Mouse (Mus musculus) hindbrain, embryonic 13.5 days (tissue): ENCODE measurements around the gene Hadh. TPM values are rescaled to one million over a fixed set of nuclear protein-coding genes. Genes with fewer than 3 reads are reported as not detected.

Source experiments
- ATAC-seq: fragments of 200-750 bp; cut with Nextera tagmentation; 2 replicates; pipeline ENCODE4 v1.8.0; 2017; ENCODE audit warnings: moderate TSS enrichment; ENCODE audit not compliant: low FRiP score
- H3K27ac ChIP-seq: fragments of 300-500 bp; sonication (generic); 2 replicates; pipeline ENCODE4 v1.5.1; 2015; ENCODE audit warnings: inconsistent platforms, mild to moderate bottlenecking, moderate library complexity
- H3K27me3 ChIP-seq: fragments of 300-500 bp; sonication (generic); 2 replicates; pipeline ENCODE4 v1.6.1; 2015; ENCODE audit warnings: mild to moderate bottlenecking, inconsistent platforms
- H3K36me3 ChIP-seq: fragments of 300-500 bp; sonication (generic); 2 replicates; pipeline ENCODE4 v1.6.1; 2015; ENCODE audit warnings: mild to moderate bottlenecking, inconsistent platforms
- H3K4me1 ChIP-seq: fragments of 300-500 bp; sonication (generic); replicated peaks from 2 replicates; pipeline ENCODE4 v1.6.1; 2015; ENCODE audit warnings: inconsistent platforms
- H3K4me2 ChIP-seq: fragments of 300-500 bp; sonication (generic); 2 replicates; pipeline ENCODE4 v1.6.1; 2015; ENCODE audit warnings: inconsistent platforms, mild to moderate bottlenecking, moderate library complexity
- H3K4me3 ChIP-seq: fragments of 300-500 bp; sonication (generic); 2 replicates; pipeline ENCODE4 v1.5.1; 2015; ENCODE audit warnings: mild to moderate bottlenecking, inconsistent platforms
- H3K9ac ChIP-seq: fragments of 300-500 bp; sonication (generic); 2 replicates; pipeline ENCODE4 v1.6.1; 2015; ENCODE audit warnings: mild to moderate bottlenecking, inconsistent platforms
- H3K9me3 ChIP-seq: fragments of 300-500 bp; sonication (generic); 2 replicates; pipeline ENCODE4 v1.6.1; 2016; ENCODE audit warnings: inconsistent platforms
- WGBS: fragments of 180-500 bp; shearing (Covaris S2); methylation state at CpG from one replicate; pipeline ENCODE4 v1.1.7; 2015; 5-methylcytosine and 5-hydroxymethylcytosine counted together
- polyA plus RNA-seq: library from polyadenylated mRNA; unstranded; fragments of >200 nt; fragmentation: Nextera tagmentation; extraction: Ambion mirVana; gene quantifications from 2 replicates; pipeline ENCODE4 v1.2.1, GENCODE M21; 2015

Gene Hadh
- polyA plus RNA-seq = 33.1 and 34.1 TPM in 2 replicates

DNA sequence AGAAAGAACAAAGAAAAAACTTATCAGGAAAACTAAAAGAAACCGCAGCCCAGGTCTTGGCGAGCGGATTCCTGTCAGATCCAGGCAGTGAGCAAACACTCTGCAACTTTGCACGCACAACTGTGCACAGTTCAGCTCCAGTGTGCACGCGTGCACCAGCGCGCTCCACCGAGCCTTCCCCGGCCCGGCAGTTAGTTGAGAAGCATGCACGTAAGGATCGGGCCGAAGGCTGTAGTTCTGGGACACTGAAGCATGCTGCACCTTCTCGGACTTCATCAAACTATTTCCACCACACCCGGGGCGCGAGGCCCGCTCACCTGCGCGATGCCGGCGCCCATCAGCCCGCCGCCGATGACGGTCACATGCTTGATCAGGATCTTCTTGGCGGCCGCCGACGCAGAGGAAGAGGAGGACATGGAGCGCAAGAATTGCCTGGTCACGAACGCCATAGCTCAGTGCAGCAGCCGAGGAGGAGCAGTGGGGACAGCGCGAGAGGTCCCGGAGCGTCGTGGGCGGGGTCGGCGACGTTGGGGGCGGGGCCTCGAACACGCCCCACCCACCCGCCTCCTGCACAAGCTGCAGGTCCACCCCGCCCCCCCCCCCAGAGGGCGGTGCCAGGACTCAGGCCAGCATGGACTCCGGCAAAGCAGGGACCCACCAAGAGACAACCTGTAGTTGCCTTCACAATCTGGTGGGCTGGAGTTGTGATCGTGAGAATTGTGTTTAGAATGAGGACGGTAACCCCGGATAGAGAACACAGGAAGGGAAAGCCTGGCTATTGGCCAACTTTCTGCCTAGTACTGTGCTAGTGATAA lies at the start of gene Hadh:
Gene Hadh, minus strand, starts transcription at position 543 of the 815 bp plus-strand sequence.
- H3K4me1 ChIP-seq = peaks cover 12% of the 10 kb centered on the region
- H3K4me3 ChIP-seq = peak within 1 kb of the TSS; percentile 68
- peak within 1 kb of the TSS; percentile 74 for H3K9ac ChIP-seq
- H3K27me3 ChIP-seq = 0 out of 2 replicates have a peak, but pooled peaks cover 3% of the 10 kb centered on the region
- H3K27ac ChIP-seq = peak within 1 kb of the TSS; percentile 48
- no peaks in the 10 kb centered on the region for H3K36me3 ChIP-seq
- peak within 1 kb of the TSS; percentile 87 for H3K4me2 ChIP-seq
- peak; percentile 93 for ATAC-seq
- H3K9me3 ChIP-seq = no peaks in the 10 kb centered on the region
- WGBS = under 1% methylated on average over 54 of the region's 54 CpGs

DNA sequence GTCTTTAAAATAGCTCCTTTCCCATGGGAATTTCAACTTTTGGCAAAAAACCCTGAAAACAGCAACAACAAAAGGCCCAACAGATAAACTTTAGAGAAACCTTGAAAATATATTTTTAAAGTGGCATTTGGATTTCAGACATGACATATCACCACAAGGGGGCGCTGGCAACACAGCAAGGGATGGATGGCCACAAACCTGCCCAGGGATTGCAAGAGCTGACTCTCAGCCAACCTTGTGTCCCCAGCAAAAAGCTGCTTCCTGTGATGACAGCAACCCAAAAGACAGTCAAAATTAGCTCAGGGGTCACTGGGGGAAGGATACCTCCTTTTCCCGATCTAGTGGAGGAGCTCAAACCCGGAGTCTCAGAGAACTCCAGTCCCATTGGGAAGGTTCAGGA lies 48.3 kb upstream of the Hadh start:
- no peak for ATAC-seq
- Histone ChIP-seq H3K4me2 (no peak overlapping the region), H3K9me3 (no peaks in the 10 kb centered on the region), H3K27me3 (no peaks in the 10 kb centered on the region), H3K4me1 (peaks cover 5% of the 10 kb centered on the region; the same call in 1 of the 2 replicates), H3K27ac (no peak overlapping the region), H3K4me3 (no peak overlapping the region), H3K36me3 (no peaks in the 10 kb centered on the region), H3K9ac (no peak overlapping the region)
- 11% methylated on average over 3 of the region's 3 CpGs for WGBS

DNA sequence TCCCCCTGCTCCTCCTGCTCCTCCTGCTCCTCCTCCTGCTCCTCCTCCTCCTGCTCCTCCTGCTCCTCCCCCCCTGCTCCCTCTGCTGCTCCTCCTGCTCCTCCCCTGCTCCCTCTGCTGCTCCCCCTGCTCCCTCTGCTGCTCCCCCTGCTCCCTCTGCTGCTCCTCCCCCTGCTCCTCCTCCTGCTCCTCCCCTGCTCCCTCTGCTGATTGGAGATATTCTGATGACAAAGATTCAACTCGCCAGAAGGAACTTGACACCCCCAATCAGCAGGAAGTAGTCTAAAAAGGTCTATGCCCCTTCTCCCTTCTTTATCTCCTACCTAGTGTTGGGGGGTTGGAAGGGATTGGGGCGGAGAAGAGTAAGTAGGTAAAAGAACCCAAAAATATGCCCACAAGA lies 46.3 kb upstream of the Hadh start:
- Histone ChIP-seq H3K9me3 (no peaks in the 10 kb centered on the region), H3K36me3 (no peaks in the 10 kb centered on the region), H3K4me2 (no peak overlapping the region), H3K4me1 (peaks cover 5% of the 10 kb centered on the region; the same call in 1 of the 2 replicates), H3K27me3 (no peaks in the 10 kb centered on the region), H3K4me3 (no peak overlapping the region), H3K27ac (no peak overlapping the region), H3K9ac (no peak overlapping the region)
- no peak for ATAC-seq
- WGBS = 58% methylated on average over 2 of the region's 2 CpGs

DNA sequence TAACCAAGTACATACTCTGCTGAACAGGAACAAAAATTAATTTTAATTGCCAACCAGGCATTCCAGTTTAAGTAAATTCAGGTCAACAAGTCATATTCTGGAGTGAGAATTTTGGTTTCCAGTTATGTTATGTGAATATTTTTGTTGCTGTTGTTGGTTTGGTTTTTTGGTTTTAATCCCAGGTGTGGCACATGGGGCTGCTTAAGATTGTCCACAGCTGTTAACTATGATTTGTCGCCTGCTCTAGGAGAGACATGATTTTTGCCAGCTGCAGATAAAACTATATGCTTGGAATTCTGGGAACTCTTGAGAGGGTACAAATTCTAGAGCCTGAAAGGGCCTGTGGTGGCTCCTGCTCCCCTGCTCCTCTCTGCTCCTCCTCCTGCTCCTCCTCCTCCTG lies 45.2 kb upstream of the Hadh start:
- no peak for ATAC-seq
- no peak overlapping the region for H3K27ac ChIP-seq
- H3K4me1 ChIP-seq = peaks cover 5% of the 10 kb centered on the region; the same call in 1 of the 2 replicates
- no peak overlapping the region for H3K4me2 ChIP-seq
- no peak overlapping the region for H3K4me3 ChIP-seq
- no peak overlapping the region for H3K9ac ChIP-seq
- no peaks in the 10 kb centered on the region for H3K9me3 ChIP-seq
- no peaks in the 10 kb centered on the region for H3K36me3 ChIP-seq
- WGBS = 96% methylated on average over 1 of the region's 1 CpGs
- H3K27me3 ChIP-seq = no peaks in the 10 kb centered on the region; the same call in 1 of the 2 replicates

DNA sequence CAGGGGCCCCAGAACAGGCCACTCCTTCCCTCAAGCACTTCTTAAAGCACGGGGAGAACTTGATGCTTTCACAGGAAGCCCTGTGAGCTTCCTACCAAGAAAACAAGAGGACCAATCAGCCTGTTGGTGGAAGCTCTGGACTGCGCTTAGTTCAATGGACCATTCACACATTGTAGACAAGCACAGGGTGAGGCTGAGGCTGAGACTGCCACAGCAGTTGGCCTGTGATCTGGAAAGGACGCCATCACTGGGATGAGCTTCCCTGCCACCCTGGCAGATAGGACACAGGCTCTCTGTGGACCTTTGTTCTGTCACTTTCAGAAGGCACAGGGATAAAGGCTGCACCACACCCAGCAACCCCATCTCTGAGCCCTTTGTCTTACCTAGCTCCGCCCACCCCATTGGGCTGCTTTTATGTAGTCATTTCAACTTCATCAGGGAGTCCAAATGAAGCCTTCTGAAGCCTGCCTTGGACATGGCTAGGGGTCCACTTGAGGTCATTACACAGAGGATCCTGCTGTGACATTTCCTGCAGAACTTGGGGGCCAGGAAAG lies 44.1 kb upstream of the Hadh start:
- Histone ChIP-seq H3K27ac (no peak overlapping the region), H3K9ac (no peak overlapping the region), H3K36me3 (no peaks in the 10 kb centered on the region), H3K27me3 (no peaks in the 10 kb centered on the region; the same call in 1 of the 2 replicates), H3K4me3 (no peak overlapping the region), H3K9me3 (no peaks in the 10 kb centered on the region), H3K4me2 (no peak overlapping the region), H3K4me1 (peaks cover 5% of the 10 kb centered on the region; the same call in 1 of the 2 replicates)
- WGBS = 46% methylated on average over 4 of the region's 4 CpGs
- no peak for ATAC-seq

DNA sequence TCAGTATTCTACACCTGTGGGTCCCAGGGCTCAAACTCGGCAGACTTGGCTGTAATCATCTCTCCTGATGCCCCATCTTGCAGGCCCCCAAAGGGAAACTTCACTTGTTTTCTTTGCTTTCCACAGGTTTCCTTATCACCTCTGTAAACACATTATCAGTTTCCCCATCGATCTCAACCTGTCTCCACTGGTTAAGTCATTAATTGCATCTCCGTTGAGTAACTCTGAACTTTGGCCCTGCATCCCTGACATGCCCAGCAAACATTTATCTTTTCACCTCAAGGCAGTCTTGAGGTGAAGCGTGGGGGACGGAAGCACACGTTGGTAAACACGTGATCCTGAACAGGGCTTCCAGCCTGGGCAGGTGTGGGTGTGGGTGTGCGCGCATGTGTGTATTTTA lies 40.4 kb upstream of the Hadh start:
- no peak overlapping the region for H3K9ac ChIP-seq
- ATAC-seq = no peak
- no peaks in the 10 kb centered on the region; the same call in 1 of the 2 replicates for H3K27me3 ChIP-seq
- H3K27ac ChIP-seq = no peak overlapping the region
- H3K36me3 ChIP-seq = no peaks in the 10 kb centered on the region
- H3K4me1 ChIP-seq = no peaks in the 10 kb centered on the region
- H3K4me2 ChIP-seq = no peak overlapping the region
- WGBS = 89% methylated on average over 9 of the region's 9 CpGs
- no peak overlapping the region for H3K4me3 ChIP-seq
- peaks cover 5% of the 10 kb centered on the region; the same call in 1 of the 2 replicates for H3K9me3 ChIP-seq

DNA sequence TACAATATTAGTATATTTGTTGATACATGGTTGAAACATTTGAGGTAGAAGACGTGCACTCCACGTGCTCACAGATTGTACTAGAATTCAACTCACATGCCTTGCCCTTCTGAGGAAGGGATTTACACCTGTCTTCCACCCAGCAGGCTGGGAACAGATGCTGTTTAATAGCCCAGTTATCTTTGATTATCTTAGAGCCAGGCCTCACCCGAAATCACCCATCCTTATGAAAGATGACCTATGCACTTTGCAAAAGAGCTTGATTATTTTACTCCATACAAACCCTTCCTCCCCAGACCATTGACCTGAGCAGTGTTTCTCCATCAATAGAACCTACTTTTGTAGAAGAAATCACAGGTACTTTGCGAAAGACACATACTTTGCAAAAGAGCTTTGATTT lies 38.7 kb upstream of the Hadh start:
- peaks cover 5% of the 10 kb centered on the region; the same call in 1 of the 2 replicates for H3K9me3 ChIP-seq
- H3K9ac ChIP-seq = no peak overlapping the region
- no peak overlapping the region for H3K27ac ChIP-seq
- no peak overlapping the region for H3K4me2 ChIP-seq
- no peaks in the 10 kb centered on the region for H3K36me3 ChIP-seq
- H3K27me3 ChIP-seq = no peaks in the 10 kb centered on the region; the same call in 1 of the 2 replicates
- H3K4me1 ChIP-seq = no peaks in the 10 kb centered on the region
- H3K4me3 ChIP-seq = no peak overlapping the region
- WGBS = 93% methylated on average over 4 of the region's 4 CpGs
- no peak for ATAC-seq

DNA sequence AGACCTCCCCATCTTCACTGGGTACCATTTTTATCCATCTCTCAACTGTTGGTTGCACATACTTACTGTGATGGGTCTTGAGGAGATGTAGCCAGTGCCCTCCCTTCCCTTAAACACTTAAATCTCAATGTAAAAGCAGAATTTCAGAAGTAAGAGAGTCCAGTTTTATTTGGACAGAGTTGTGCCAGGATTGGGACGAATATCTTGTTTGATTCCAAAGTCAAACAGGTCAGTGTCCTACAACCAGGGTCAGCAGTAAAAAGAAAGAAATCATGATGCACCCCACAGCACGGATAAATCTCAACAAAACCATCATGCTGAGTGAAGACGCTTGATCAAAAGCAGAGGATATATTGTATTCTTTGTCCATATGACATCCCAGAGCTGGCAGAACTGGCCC lies 35.9 kb upstream of the Hadh start:
- Histone ChIP-seq H3K4me3 (no peak overlapping the region), H3K4me2 (no peak overlapping the region), H3K4me1 (peaks cover 5% of the 10 kb centered on the region; the same call in 1 of the 2 replicates), H3K27ac (no peak overlapping the region), H3K9me3 (peaks cover 5% of the 10 kb centered on the region; the same call in 1 of the 2 replicates), H3K9ac (no peak overlapping the region), H3K27me3 (no peaks in the 10 kb centered on the region; the same call in 1 of the 2 replicates), H3K36me3 (no peaks in the 10 kb centered on the region)
- 85% methylated on average over 3 of the region's 3 CpGs for WGBS
- no peak for ATAC-seq

DNA sequence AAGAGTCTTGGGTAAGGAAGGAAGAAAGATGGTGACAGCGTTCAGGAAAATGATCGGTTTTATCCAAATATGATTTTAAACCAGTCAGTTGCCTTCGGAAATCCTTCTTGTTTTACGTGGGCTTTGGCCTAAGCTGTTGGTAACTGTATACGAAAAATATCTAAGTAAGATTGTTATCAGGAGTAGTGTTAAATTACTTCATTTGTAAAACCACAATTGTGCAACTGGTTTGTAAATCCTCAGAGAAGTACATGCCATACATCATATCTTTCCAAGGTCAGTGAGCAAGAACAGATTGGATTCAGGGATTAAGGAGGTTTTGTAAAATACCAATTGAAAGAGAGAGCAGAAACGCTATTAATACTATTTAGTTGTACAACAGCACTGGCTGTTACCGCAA lies 34.4 kb upstream of the Hadh start:
- no peak overlapping the region for H3K9ac ChIP-seq
- 89% methylated on average over 7 of the region's 7 CpGs for WGBS
- H3K27me3 ChIP-seq = no peaks in the 10 kb centered on the region
- H3K9me3 ChIP-seq = peaks cover 5% of the 10 kb centered on the region; the same call in 1 of the 2 replicates
- peaks cover 13% of the 10 kb centered on the region; the same call in 1 of the 2 replicates for H3K4me1 ChIP-seq
- H3K36me3 ChIP-seq = no peaks in the 10 kb centered on the region
- no peak overlapping the region for H3K4me3 ChIP-seq
- ATAC-seq = no peak
- H3K27ac ChIP-seq = no peak overlapping the region
- no peak overlapping the region for H3K4me2 ChIP-seq

DNA sequence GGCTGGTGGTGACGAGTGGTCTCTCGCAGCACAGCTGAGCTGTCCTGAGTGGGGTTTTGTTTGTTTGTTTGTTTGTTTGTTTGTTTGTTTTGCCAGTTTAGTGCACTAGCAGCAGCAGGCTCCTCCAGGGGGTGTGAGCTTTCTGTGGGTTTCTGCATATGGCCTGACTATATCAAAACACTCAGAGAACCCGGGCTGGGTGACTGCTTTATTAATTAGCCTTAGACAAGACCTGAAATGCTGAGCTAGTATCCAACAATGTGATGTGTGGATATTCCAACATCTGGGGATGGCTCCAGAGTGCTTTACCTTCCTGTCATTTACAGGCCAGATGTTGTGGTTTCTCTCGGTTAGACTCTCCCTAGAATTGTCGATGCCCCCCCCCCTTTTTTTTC lies 31.4 kb upstream of the Hadh start:
- H3K4me2 ChIP-seq = peak overlapping the region; percentile 89
- 21% methylated on average over 5 of the region's 5 CpGs for WGBS
- no peaks in the 10 kb centered on the region for H3K36me3 ChIP-seq
- H3K9ac ChIP-seq = peak overlapping the region; percentile 84; the same call in 1 of the 2 replicates
- H3K9me3 ChIP-seq = 0 out of 2 replicates have a peak, but pooled peaks cover 2% of the 10 kb centered on the region
- H3K4me1 ChIP-seq = peaks cover 15% of the 10 kb centered on the region; the same call in 1 of the 2 replicates
- no peaks in the 10 kb centered on the region for H3K27me3 ChIP-seq
- ATAC-seq = peak; percentile 34
- peak overlapping the region; percentile 69 for H3K4me3 ChIP-seq
- 0 out of 2 replicates have a peak overlapping the region, but pooled peaks have one; percentile 25 for H3K27ac ChIP-seq

DNA sequence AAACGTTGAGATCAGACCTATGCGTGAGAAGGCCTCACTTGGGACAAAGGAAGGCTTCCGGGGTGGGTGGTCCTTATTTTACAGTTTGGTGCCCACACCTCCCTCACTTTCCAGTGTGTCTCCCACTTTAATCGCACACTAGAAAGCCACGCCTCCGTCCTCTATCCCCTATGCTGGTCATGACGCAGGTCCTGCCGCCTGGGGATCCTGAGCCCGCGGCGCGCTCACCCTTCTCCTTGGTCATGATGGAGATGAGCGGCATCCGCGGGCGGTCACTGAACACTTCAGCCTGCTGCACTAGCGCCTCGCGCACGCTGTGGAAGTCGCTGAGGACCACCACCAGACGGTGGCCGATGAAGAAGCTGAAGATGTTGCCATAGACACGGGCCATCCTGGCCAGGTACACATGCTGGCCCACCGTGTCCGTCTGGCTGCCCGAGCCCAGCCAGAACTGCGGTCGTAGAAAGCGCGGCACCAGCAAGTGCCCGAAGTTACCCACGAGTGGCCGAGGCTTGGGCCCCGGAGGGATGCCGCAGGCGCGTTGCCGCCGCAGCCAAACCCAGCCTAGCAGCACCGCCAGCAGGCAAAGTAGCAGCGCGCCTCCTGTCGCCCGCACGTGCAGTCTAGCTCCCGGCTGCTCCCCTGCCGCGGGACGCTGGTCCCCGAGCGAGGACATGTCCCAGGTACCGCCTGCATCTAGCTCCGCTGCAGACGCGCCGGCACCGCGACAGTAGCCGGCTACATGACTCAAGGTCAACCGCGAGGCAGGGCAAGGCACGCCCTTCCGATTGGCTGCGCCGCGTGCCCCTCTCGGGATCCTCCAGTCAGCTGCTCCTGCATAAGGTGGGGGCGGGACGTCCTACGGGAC lies 30.8 kb upstream of the Hadh start, which contains the start of gene Cyp2u1:
Gene Cyp2u1, minus strand, starts transcription at position 776 of the 868 bp plus-strand sequence.
- no peaks in the 10 kb centered on the region for H3K27me3 ChIP-seq
- H3K4me2 ChIP-seq = peak within 1 kb of the TSS; percentile 89
- under 1% methylated on average over 71 of the region's 71 CpGs for WGBS
- H3K4me3 ChIP-seq = peak within 1 kb of the TSS; percentile 69
- peak within 1 kb of the TSS; percentile 79 for H3K27ac ChIP-seq
- H3K36me3 ChIP-seq = peaks cover 2% of the 10 kb centered on the region
- no peaks in the 10 kb centered on the region for H3K9me3 ChIP-seq
- ATAC-seq = peak; percentile 99
- peak within 1 kb of the TSS; percentile 84 for H3K9ac ChIP-seq
- H3K4me1 ChIP-seq = peaks cover 15% of the 10 kb centered on the region; the same call in 1 of the 2 replicates
